Mouse (Mus musculus): ENCODE measurements around the gene Siah1b. TPM values are rescaled to one million over a fixed set of nuclear protein-coding genes. Genes with fewer than 3 reads are reported as not detected.

Gene Siah1b
- 2.9 TPM for polyA plus RNA-seq (2014; fragmentation: Illumina TruSeq; extraction: RNeasy Lipid Tissue Mini Kit (QIAGEN cat#74804); ENCODE audit: low read depth, low replicate concordance)

GRCm38 (mm10) chrX:164076040-164076775, at the start of gene Siah1b:
TSS of gene Siah1b (minus strand) at chrX:164076493.

GRCm38 (mm10) chrX:164088582-164088981, 12.3 kb upstream of the Siah1b start, which contains the start of gene Cltrn:
TSS of gene Cltrn (plus strand) at chrX:164088830.

GRCm38 (mm10) chrX:164027607-164028289, 48.5 kb downstream of the Siah1b start, which contains the start of gene Car5b:
TSS of gene Car5b (minus strand) at chrX:164027997.

Other genes starting within 250 kb of the Siah1b start
- 1,032 TPM for gene Ap1s2, start 167.5 kb downstream of the Siah1b start, polyA plus RNA-seq (2014; fragmentation: Illumina TruSeq; extraction: RNeasy Lipid Tissue Mini Kit (QIAGEN cat#74804); ENCODE audit: low read depth, low replicate concordance)
- 22.4 TPM for gene Zrsr2, start 117.8 kb downstream of the Siah1b start, polyA plus RNA-seq (2014; fragmentation: Illumina TruSeq; extraction: RNeasy Lipid Tissue Mini Kit (QIAGEN cat#74804); ENCODE audit: low read depth, low replicate concordance)
- gene Car5b, start 48.5 kb downstream of the Siah1b start, polyA plus RNA-seq (2014; fragmentation: Illumina TruSeq; extraction: RNeasy Lipid Tissue Mini Kit (QIAGEN cat#74804); ENCODE audit: low read depth, low replicate concordance) = 98.1 TPM
- 1.3 TPM for gene Cltrn, start 12.3 kb upstream of the Siah1b start, polyA plus RNA-seq (2014; fragmentation: Illumina TruSeq; extraction: RNeasy Lipid Tissue Mini Kit (QIAGEN cat#74804); ENCODE audit: low read depth, low replicate concordance)
- gene Ace2, start 62.8 kb upstream of the Siah1b start, polyA plus RNA-seq (2014; fragmentation: Illumina TruSeq; extraction: RNeasy Lipid Tissue Mini Kit (QIAGEN cat#74804); ENCODE audit: low read depth, low replicate concordance) = 3.0 TPM
- 1.6 TPM for gene Bmx, start 181.7 kb upstream of the Siah1b start, polyA plus RNA-seq (2014; fragmentation: Illumina TruSeq; extraction: RNeasy Lipid Tissue Mini Kit (QIAGEN cat#74804); ENCODE audit: low read depth, low replicate concordance)
- 5.6 TPM for gene Pir, start 192.9 kb upstream of the Siah1b start, polyA plus RNA-seq (2014; fragmentation: Illumina TruSeq; extraction: RNeasy Lipid Tissue Mini Kit (QIAGEN cat#74804); ENCODE audit: low read depth, low replicate concordance)